Mouse (Mus musculus) spleen, adult 2 months (tissue): ENCODE measurements at regions not wholly inside any gene's neighbourhood (a gene's known extent, or its start where the extent isn't known, plus 50 kb on each side); places are given as distances from the start of the nearest gene placed in this dataset.

Source experiments
- CTCF ChIP-seq: fragments of 200-500 bp; IDR thresholded peaks from 2 replicates; pipeline ENCODE4 v1.5.1; 2011; ENCODE audit warnings: mild to moderate bottlenecking, inconsistent platforms; ENCODE audit not compliant: insufficient read depth, insufficient read length, insufficient replicate concordance; ENCODE audit errors: extremely low read depth
- POLR2A ChIP-seq: fragments of 200-500 bp; IDR thresholded peaks from 2 replicates; pipeline ENCODE4 v1.6.1; 2011; ENCODE audit warnings: low read depth, low read length, inconsistent platforms

DNA sequence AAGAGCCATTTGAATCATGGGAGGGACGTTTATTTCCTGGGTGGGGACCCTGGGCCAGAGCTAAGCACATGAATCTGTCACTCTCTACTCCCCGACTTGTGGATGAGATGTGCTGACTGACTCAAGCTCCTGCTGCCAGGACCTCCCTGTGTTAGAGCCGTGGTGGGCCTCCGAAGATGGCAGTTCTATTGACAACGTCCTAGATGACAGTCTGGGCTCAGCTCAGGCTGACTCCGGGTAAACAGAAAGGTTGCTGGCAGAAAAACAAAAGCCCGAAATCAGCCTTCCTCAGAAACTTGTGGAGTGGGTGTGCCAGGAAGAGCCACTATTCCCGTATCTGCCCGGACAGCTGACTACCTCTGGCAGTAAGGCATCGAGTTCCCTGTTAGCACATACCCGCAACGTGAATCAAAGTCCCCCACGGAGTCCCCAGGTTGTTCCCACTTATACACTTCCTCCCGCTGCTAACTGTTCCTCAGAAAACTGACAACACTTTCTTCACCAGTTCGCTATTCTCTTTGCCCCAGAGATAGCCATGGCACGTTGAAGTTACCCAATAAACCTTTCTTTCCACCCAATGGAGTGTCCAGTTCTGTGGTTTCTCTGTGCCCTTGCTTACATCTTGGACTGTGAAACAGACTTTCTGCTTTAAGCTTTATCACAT, 76.6 kb upstream of the Haao start:
- no peak for TF ChIP-seq POLR2A
- TF ChIP-seq CTCF = no peak
